Mouse (Mus musculus) bone marrow, adult 2 months (tissue): ENCODE data around the gene Aggf1. TPM values are rescaled to one million over a fixed set of nuclear protein-coding genes. Genes with fewer than 3 reads are reported as not detected.

Source experiments
- H3K27ac ChIP-seq: fragments of 200-500 bp; 2 replicates; pipeline ENCODE4 v1.5.1; 2012; ENCODE audit warnings: low read depth, mild to moderate bottlenecking, control low read depth, inconsistent platforms, low read length; ENCODE audit not compliant: control insufficient read depth, poor library complexity, insufficient read depth
- H3K4me1 ChIP-seq: fragments of 200-500 bp; 2 replicates; pipeline ENCODE4 v1.6.1; 2011; ENCODE audit warnings: low read length; ENCODE audit not compliant: control insufficient read depth, insufficient read depth
- H3K4me3 ChIP-seq: fragments of 200-500 bp; replicated peaks from 2 replicates; pipeline ENCODE3; 2011; ENCODE audit warnings: mild to moderate bottlenecking, low read depth, low read length, control low read depth; ENCODE audit not compliant: control insufficient read depth
- CTCF ChIP-seq: fragments of 200-500 bp; IDR thresholded peaks from 2 replicates; pipeline ENCODE4 v1.5.1; 2011; ENCODE audit warnings: low read length, control low read depth; ENCODE audit not compliant: control insufficient read depth, insufficient read depth
- POLR2A ChIP-seq: fragments of 200-500 bp; IDR thresholded peaks from 2 replicates; pipeline ENCODE4 v1.6.1; 2011; ENCODE audit warnings: low read depth, mild to moderate bottlenecking, control low read depth, low read length, borderline replicate concordance; ENCODE audit not compliant: control insufficient read depth
- WGBS: fragments of 180-500 bp; shearing (Covaris S2); methylation state at CpG from one replicate; pipeline ENCODE4 v1.1.7; 2018; 5-methylcytosine and 5-hydroxymethylcytosine counted together
- polyA plus RNA-seq: library from polyadenylated mRNA; stranded (reverse); fragments of >200 nt; gene quantifications from 2 replicates; pipeline ENCODE4 v1.2.4, GENCODE M21; 2011; ENCODE audit warnings: low replicate concordance; ENCODE audit not compliant: missing spikeins, insufficient read depth, insufficient read length

Gene Aggf1
- polyA plus RNA-seq, 1 experiment = 23.6 TPM

GRCm38 (mm10) chr13:95347018-95347696, 28.0 kb downstream of the Aggf1 start:
- no peak for TF ChIP-seq POLR2A
- peak; percentile 73 for TF ChIP-seq CTCF
- H3K4me3 ChIP-seq = no peak overlapping the region
- peaks cover 1% of the 10 kb centered on the region; the same call in 1 of the 2 replicates for H3K4me1 ChIP-seq
- WGBS = 24% methylated on average over 8 of the region's 8 CpGs
- H3K27ac ChIP-seq = no peak overlapping the region

GRCm38 (mm10) chr13:95345869-95346268, 29.3 kb downstream of the Aggf1 start:
- 84% methylated on average over 6 of the region's 6 CpGs for WGBS
- no peak overlapping the region for H3K4me3 ChIP-seq
- peaks cover 1% of the 10 kb centered on the region; the same call in 1 of the 2 replicates for H3K4me1 ChIP-seq
- TF ChIP-seq CTCF (no peak), POLR2A (no peak)
- H3K27ac ChIP-seq = no peak overlapping the region

- 49% methylated on average over 8 of the region's 8 CpGs for WGBS
- no peak overlapping the region for H3K27ac ChIP-seq
- no peak overlapping the region for H3K4me3 ChIP-seq
- TF ChIP-seq CTCF (no peak), POLR2A (no peak)
- H3K4me1 ChIP-seq = peaks cover 1% of the 10 kb centered on the region; the same call in 1 of the 2 replicates
Measured at GRCm38 (mm10) chr13:95343470-95343869, 31.7 kb downstream of the Aggf1 start.

GRCm38 (mm10) chr13:95336122-95336677, 39.0 kb downstream of the Aggf1 start:
- TF ChIP-seq POLR2A (0 out of 2 replicates have a peak, but pooled peaks have one; percentile 3), CTCF (no peak)
- no peak overlapping the region for H3K4me3 ChIP-seq
- 91% methylated on average over 40 of the region's 40 CpGs for WGBS
- no peak overlapping the region for H3K27ac ChIP-seq
- no peaks in the 10 kb centered on the region for H3K4me1 ChIP-seq

GRCm38 (mm10) chr13:95332086-95332899, 42.9 kb downstream of the Aggf1 start:
- H3K4me3 ChIP-seq = no peak overlapping the region
- no peak for TF ChIP-seq CTCF
- no peak for TF ChIP-seq POLR2A
- no peaks in the 10 kb centered on the region for H3K4me1 ChIP-seq
- H3K27ac ChIP-seq = no peak overlapping the region
- WGBS = 90% methylated on average over 11 of the region's 11 CpGs

- Histone ChIP-seq H3K4me1 (no peaks in the 10 kb centered on the region; the same call in 1 of the 2 replicates), H3K4me3 (no peak overlapping the region), H3K27ac (no peak overlapping the region)
- 79% methylated on average over 11 of the region's 11 CpGs for WGBS
- TF ChIP-seq POLR2A (no peak), CTCF (no peak)
Measured at GRCm38 (mm10) chr13:95330507-95330906, 44.6 kb downstream of the Aggf1 start.

GRCm38 (mm10) chr13:95328767-95329166, 46.4 kb downstream of the Aggf1 start:
- no peaks in the 10 kb centered on the region; the same call in 1 of the 2 replicates for H3K4me1 ChIP-seq
- no peak overlapping the region for H3K4me3 ChIP-seq
- no peak overlapping the region for H3K27ac ChIP-seq
- TF ChIP-seq POLR2A = no peak
- WGBS = 89% methylated on average over 11 of the region's 11 CpGs

- H3K4me3 ChIP-seq = no peak overlapping the region
- no peak overlapping the region for H3K27ac ChIP-seq
- TF ChIP-seq CTCF = no peak
- no peak for TF ChIP-seq POLR2A
- WGBS = 24% methylated on average over 5 of the region's 5 CpGs
- H3K4me1 ChIP-seq = no peaks in the 10 kb centered on the region; the same call in 1 of the 2 replicates
Measured at GRCm38 (mm10) chr13:95327345-95327741, 47.8 kb downstream of the Aggf1 start.
